Mouse (Mus musculus) brain, embryonic 14.5 days (tissue): Measurements from ENCODE around the gene H2-Eb2.

Experiments
- CTCF ChIP-seq: fragments of 200-500 bp; IDR thresholded peaks from 2 replicates; pipeline ENCODE4 v1.5.1; 2012; ENCODE audit warnings: inconsistent platforms, mild to moderate bottlenecking, moderate library complexity, borderline replicate concordance; ENCODE audit not compliant: insufficient read depth, insufficient read length; ENCODE audit errors: extremely low read depth
- POLR2A ChIP-seq: fragments of 200-500 bp; IDR thresholded peaks from 2 replicates; pipeline ENCODE4 v1.6.1; 2012; ENCODE audit warnings: mild to moderate bottlenecking, inconsistent platforms, borderline replicate concordance; ENCODE audit not compliant: poor library complexity, insufficient read depth, insufficient read length, severe bottlenecking; ENCODE audit errors: extremely low read depth

GRCm38 (mm10) chr17:34308161-34308560, 17.3 kb upstream of the H2-Eb2 start:
- no peak for TF ChIP-seq CTCF
- no peak for TF ChIP-seq POLR2A
